Mouse (Mus musculus): ENCODE data around the gene Wfdc15b. TPM values are rescaled to one million over a fixed set of nuclear protein-coding genes. Genes with fewer than 3 reads are reported as not detected.

Gene Wfdc15b
- total and polyA plus RNA-seq, 3 experiments, result not detected

GRCm38 (mm10) chr2:164183340-164183739, 38.1 kb downstream of the Wfdc15b start:
- H3K9me3 ChIP-seq (replicated peaks; ENCODE audit: low read length), result no peaks in the 10 kb centered on the region
- in situ Hi-C loops (cut with MboI; ENCODE audit: low pct_ligation_motif_present, low pct_unique_long_range_greater_than_20kb, low sequenced_read_pairs), result no loop called here
- no peak overlapping the region for H3K9ac ChIP-seq (ENCODE audit: insufficient read depth, low read depth)
- dilution Hi-C loops (cut with MboI; ENCODE audit: extremely low pct_ligation_motif_present, extremely low pct_unique_long_range_greater_than_20kb, low sequenced_read_pairs), result no loop called here
- no peak overlapping the region for H3K4me2 ChIP-seq (ENCODE audit: insufficient read depth, low read depth, poor library complexity, severe bottlenecking)
- no peak for DNase-seq (ENCODE audit: extremely low read depth)
- H3K4me1 ChIP-seq (ENCODE audit: control insufficient read depth in 1 of 2, insufficient read depth in 2 of 2), result peaks cover 6 to 26% of the 10 kb centered on the region in 2 experiments
- no peak for TF ChIP-seq CHD2 (IDR thresholded peaks at IDR 0.05; ENCODE audit: low read length)
- no peak for TF ChIP-seq MAFK (IDR thresholded peaks at IDR 0.05; ENCODE audit: insufficient replicate concordance, low read length)
- no peak for TF ChIP-seq USF1 (IDR thresholded peaks at IDR 0.05; ENCODE audit: low read depth, low read length)
- no peak for TF ChIP-seq MAZ (IDR thresholded peaks at IDR 0.05; ENCODE audit: low read depth, low read length)
- no peak for TF ChIP-seq KAT2A (IDR thresholded peaks at IDR 0.05; ENCODE audit: insufficient replicate concordance, low read length)
- TF ChIP-seq MXI1 (IDR thresholded peaks at IDR 0.05; ENCODE audit: low read depth, low read length), result no peak
- TF ChIP-seq ZKSCAN1 (IDR thresholded peaks at IDR 0.05; ENCODE audit: borderline replicate concordance, low read depth, low read length), result no peak
- TF ChIP-seq PAX5 (IDR thresholded peaks at IDR 0.05; ENCODE audit: low read length), result no peak
- H3K27ac ChIP-seq (ENCODE audit: insufficient read depth, low read depth), result no peak overlapping the region
- no peaks in the 10 kb centered on the region for H3K79me2 ChIP-seq (replicated peaks; ENCODE audit: control insufficient read depth, extremely low read depth, insufficient read depth, poor library complexity, severe bottlenecking)
- peaks cover 0 to 2% of the 10 kb centered on the region in 2 experiments for H3K36me3 ChIP-seq (replicated peaks in 1 of 2; ENCODE audit: control insufficient read depth in 1 of 2, insufficient read depth in 1 of 2, low read length in 1 of 2)
- H3K27me3 ChIP-seq (replicated peaks), result no peaks in the 10 kb centered on the region
- no peak overlapping the region for H3K4me3 ChIP-seq (replicated peaks in 1 of 3; ENCODE audit: low read depth in 2 of 3, low read length in 2 of 3, poor library complexity in 1 of 3)

- TF ChIP-seq BHLHE40 (IDR thresholded peaks at IDR 0.05; ENCODE audit: low read depth, low read length), result peak; percentile 47
- no peak for TF ChIP-seq ZMIZ1 (IDR thresholded peaks at IDR 0.05; ENCODE audit: low read depth, low read length)
- no peak for TF ChIP-seq UBTF (IDR thresholded peaks at IDR 0.05; ENCODE audit: low read depth, low read length)
- TF ChIP-seq IRF4 (IDR thresholded peaks at IDR 0.05; ENCODE audit: low read depth, low read length), result peak; percentile 21; the same call in 1 of the 2 replicates
- Histone ChIP-seq H3K27me3 (replicated peaks) (no peaks in the 10 kb centered on the region), H3K36me3 (replicated peaks in 1 of 2; ENCODE audit: control insufficient read depth in 1 of 2, insufficient read depth in 1 of 2, low read length in 1 of 2) (peaks cover 0 to 2% of the 10 kb centered on the region in 2 experiments), H3K27ac (ENCODE audit: insufficient read depth, low read depth) (no peak within 1 kb of the TSS), H3K9me3 (replicated peaks; ENCODE audit: low read length) (no peaks in the 10 kb centered on the region), H3K4me1 (ENCODE audit: control insufficient read depth in 1 of 2, insufficient read depth in 2 of 2) (peaks cover 6 to 26% of the 10 kb centered on the region in 2 experiments), H3K9ac (ENCODE audit: insufficient read depth, low read depth) (no peak within 1 kb of the TSS), H3K4me2 (ENCODE audit: insufficient read depth, low read depth, poor library complexity, severe bottlenecking) (no peak within 1 kb of the TSS), H3K4me3 (replicated peaks in 1 of 3; ENCODE audit: low read depth in 2 of 3, low read length in 2 of 3, poor library complexity in 1 of 3) (no peak within 1 kb of the TSS), H3K79me2 (replicated peaks; ENCODE audit: control insufficient read depth, extremely low read depth, insufficient read depth, poor library complexity, severe bottlenecking) (no peaks in the 10 kb centered on the region)
- in situ Hi-C loops (cut with MboI; ENCODE audit: low pct_ligation_motif_present, low pct_unique_long_range_greater_than_20kb, low sequenced_read_pairs) (no loop called here), dilution Hi-C loops (cut with MboI; ENCODE audit: extremely low pct_ligation_motif_present, extremely low pct_unique_long_range_greater_than_20kb, low sequenced_read_pairs) (no loop called here)
- DNase-seq (ENCODE audit: extremely low read depth), result no peak
Observed at GRCm38 (mm10) chr2:164182692-164183255, 38.7 kb downstream of the Wfdc15b start, which contains the start of gene Wfdc5. Wfdc5 (minus strand) TSS chr2:164182742.

- Histone ChIP-seq H3K27me3 (replicated peaks) (no peaks in the 10 kb centered on the region), H3K4me2 (ENCODE audit: insufficient read depth, low read depth, poor library complexity, severe bottlenecking) (no peak overlapping the region), H3K4me1 (ENCODE audit: control insufficient read depth in 1 of 2, insufficient read depth in 2 of 2) (peaks cover 6 to 23% of the 10 kb centered on the region in 2 experiments), H3K9me3 (replicated peaks; ENCODE audit: low read length) (no peaks in the 10 kb centered on the region), H3K9ac (ENCODE audit: insufficient read depth, low read depth) (no peak overlapping the region), H3K4me3 (replicated peaks in 1 of 3; ENCODE audit: low read depth in 2 of 3, low read length in 2 of 3, poor library complexity in 1 of 3) (no peak overlapping the region), H3K79me2 (replicated peaks; ENCODE audit: control insufficient read depth, extremely low read depth, insufficient read depth, poor library complexity, severe bottlenecking) (no peaks in the 10 kb centered on the region), H3K27ac (ENCODE audit: insufficient read depth, low read depth) (no peak overlapping the region), H3K36me3 (replicated peaks in 1 of 2; ENCODE audit: control insufficient read depth in 1 of 2, insufficient read depth in 1 of 2, low read length in 1 of 2) (peaks cover 0 to 2% of the 10 kb centered on the region in 2 experiments)
- dilution Hi-C loops (cut with MboI; ENCODE audit: extremely low pct_ligation_motif_present, extremely low pct_unique_long_range_greater_than_20kb, low sequenced_read_pairs) (no loop called here), in situ Hi-C loops (cut with MboI; ENCODE audit: low pct_ligation_motif_present, low pct_unique_long_range_greater_than_20kb, low sequenced_read_pairs) (no loop called here)
- DNase-seq (ENCODE audit: extremely low read depth), result no peak
- TF ChIP-seq MAX (IDR thresholded peaks at IDR 0.05; ENCODE audit: low read length) (no peak), ETS1 (conservative IDR thresholded peaks at IDR 0.05; ENCODE audit: low read depth, low read length) (no peak), TBP (conservative IDR thresholded peaks at IDR 0.05; ENCODE audit: low read depth, low read length) (no peak), ELF1 (IDR thresholded peaks at IDR 0.05; ENCODE audit: low read depth, low read length) (no peak), KAT2A (IDR thresholded peaks at IDR 0.05; ENCODE audit: insufficient replicate concordance, low read length) (no peak), UBTF (IDR thresholded peaks at IDR 0.05; ENCODE audit: low read depth, low read length) (no peak), MXI1 (IDR thresholded peaks at IDR 0.05; ENCODE audit: low read depth, low read length) (no peak), GABPA (IDR thresholded peaks at IDR 0.05; ENCODE audit: insufficient replicate concordance, low read depth, low read length) (no peak), TCF12 (IDR thresholded peaks at IDR 0.05; ENCODE audit: low read depth, low read length) (no peak), CTCF (conservative IDR thresholded peaks at IDR 0.05 in 1 of 2, IDR thresholded peaks at IDR 0.05 in 1 of 2; ENCODE audit: low read depth in 2 of 2, low read length in 2 of 2) (no peak), EP300 (IDR thresholded peaks at IDR 0.05; ENCODE audit: low read length) (no peak)
Observed at GRCm38 (mm10) chr2:164180770-164181169, 40.7 kb downstream of the Wfdc15b start.

Data from CH12.LX (cell line).